Mouse (Mus musculus) G1E (cell line): ENCODE results near the gene Tacc2. TPM values are rescaled to one million over a fixed set of nuclear protein-coding genes. Genes with fewer than 3 reads are reported as not detected.

Experiments
- ATAC-seq: 2 replicates; pipeline ENCODE4 v1.8.0; 2016; ENCODE audit warnings: mild to moderate bottlenecking; ENCODE audit not compliant: insufficient number of reproducible peaks, poor library complexity, low FRiP score, severe bottlenecking; ENCODE audit errors: extremely low read depth
- DNase-seq: peaks from one replicate; pipeline ENCODE4 v3.0.0; 2012; ENCODE audit warnings: low spot score
- H3K27me3 ChIP-seq: 2 replicates; pipeline ENCODE4 v1.6.1; 2012; ENCODE audit warnings: mild to moderate bottlenecking, low read length, inconsistent platforms; ENCODE audit not compliant: insufficient read depth
- H3K36me3 ChIP-seq: replicated peaks from 2 replicates; pipeline ENCODE3; 2012; ENCODE audit warnings: mild to moderate bottlenecking, inconsistent platforms
- H3K4me1 ChIP-seq: 2 replicates; pipeline ENCODE4 v1.6.1; 2012; ENCODE audit warnings: low read depth, low read length, inconsistent platforms, mixed read lengths; ENCODE audit not compliant: insufficient read depth
- H3K4me3 ChIP-seq: 2 replicates; pipeline ENCODE4 v1.5.1; 2012; ENCODE audit warnings: low read depth, mild to moderate bottlenecking, inconsistent platforms, low read length, moderate library complexity, mixed read lengths
- H3K9me3 ChIP-seq: replicated peaks from 2 replicates; pipeline ENCODE4 v1.6.1; 2012; ENCODE audit warnings: inconsistent platforms
- CTCF ChIP-seq: IDR thresholded peaks from 2 replicates; pipeline ENCODE4 v1.5.1; 2012; ENCODE audit warnings: low read depth, low read length, inconsistent platforms, mixed read lengths
- GATA1 ChIP-seq: IDR thresholded peaks from 2 replicates; pipeline ENCODE4 v1.6.1; 2012; ENCODE audit warnings: borderline replicate concordance, low read length, inconsistent platforms, mixed read lengths
- GATA2 ChIP-seq: IDR thresholded peaks from 2 replicates; pipeline ENCODE4 v1.6.1; 2012; ENCODE audit warnings: low read depth, low read length, inconsistent platforms, borderline replicate concordance
- POLR2AphosphoS5 ChIP-seq: IDR thresholded peaks from 2 replicates; pipeline ENCODE4 v1.6.1; 2012; ENCODE audit warnings: low read depth, low read length, inconsistent platforms; ENCODE audit not compliant: insufficient replicate concordance
- TAL1 ChIP-seq: conservative IDR thresholded peaks from 2 replicates; pipeline ENCODE4 v1.6.1; 2012; ENCODE audit warnings: low read depth, low read length, inconsistent platforms, mixed read lengths
- polyA plus RNA-seq: library from polyadenylated mRNA; stranded (reverse); fragments of >175 nt; gene quantifications from 2 replicates; pipeline ENCODE4 v1.2.3, GENCODE M21; 2012
- total RNA-seq, 2 experiments: library from RNA; stranded (forward) in 1 of 2; stranded (reverse) in 1 of 2; fragments of 200-1000 nt in 1 of 2; fragments of >200 nt in 1 of 2; fragmentation: Nextera tagmentation in 1 of 2; gene quantifications; 2 replicates each; pipeline ENCODE4 v1.2.3; 2014 to 2017

The Tacc2 gene
- total and polyA plus RNA-seq, 3 experiments: 0.38 TPM; not detected in 2

DNA sequence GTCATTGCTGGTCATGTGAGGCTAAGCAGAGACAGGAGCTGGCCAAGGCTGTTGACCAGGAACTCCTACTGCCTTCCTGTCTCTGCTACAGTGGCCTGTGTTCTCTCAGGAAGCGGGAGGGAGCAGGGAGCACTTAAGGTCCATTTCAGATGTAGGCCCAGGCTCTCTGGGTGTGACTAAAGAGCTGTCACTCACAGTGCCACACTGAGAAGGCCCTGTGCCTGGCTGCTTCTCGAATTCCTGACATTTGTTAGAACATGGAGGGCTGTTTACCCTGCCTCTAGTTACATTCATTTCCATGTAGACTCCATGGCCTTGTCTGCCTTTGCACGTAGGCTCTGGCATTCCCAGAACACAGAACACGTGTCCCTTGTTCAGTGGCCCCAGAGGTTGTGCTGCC lies 93.1 kb downstream of the Tacc2 start:
- ATAC-seq (no peak), DNase-seq (no peak)
- H3K36me3 ChIP-seq: no peaks in the 10 kb centered on the region

DNA sequence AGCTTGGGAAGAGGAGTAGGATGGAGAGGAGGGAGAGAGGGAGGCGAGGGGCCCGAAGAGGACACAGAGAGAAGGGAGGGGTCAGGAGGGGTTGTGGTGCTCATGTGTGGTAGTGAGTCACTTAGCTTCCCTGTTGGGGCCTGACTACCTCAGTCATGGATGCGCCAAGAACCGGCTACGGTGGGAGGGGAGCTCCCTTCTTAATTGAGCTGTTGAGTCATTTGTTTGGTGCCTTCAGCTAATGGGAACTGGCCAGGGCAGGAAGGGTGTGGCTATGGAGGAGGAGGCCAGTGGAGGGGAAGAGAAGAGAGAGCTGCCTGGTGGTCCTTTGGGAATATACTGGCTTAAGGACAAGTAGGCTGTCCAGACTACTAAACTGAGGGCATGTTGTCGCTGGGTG lies 94.1 kb downstream of the Tacc2 start:
- ATAC-seq (no peak), DNase-seq (no peak)
- Histone ChIP-seq H3K4me1 (no peaks in the 10 kb centered on the region), H3K9me3 (peaks cover 72% of the 10 kb centered on the region), H3K36me3 (no peaks in the 10 kb centered on the region), H3K27me3 (no peaks in the 10 kb centered on the region), H3K4me3 (no peak overlapping the region)
- TF ChIP-seq CTCF (no peak), GATA1 (no peak), TAL1 (no peak), POLR2AphosphoS5 (no peak), GATA2 (no peak)

More for the DNA sequence above, 93.1 kb downstream of the Tacc2 start:
- no peak overlapping the region for H3K4me3 ChIP-seq
- TF ChIP-seq POLR2AphosphoS5 (no peak), CTCF (no peak), GATA1 (no peak), TAL1 (no peak), GATA2 (no peak)
- H3K4me1 ChIP-seq: no peaks in the 10 kb centered on the region
- H3K9me3 ChIP-seq: peaks cover 74% of the 10 kb centered on the region
- no peaks in the 10 kb centered on the region for H3K27me3 ChIP-seq

DNA sequence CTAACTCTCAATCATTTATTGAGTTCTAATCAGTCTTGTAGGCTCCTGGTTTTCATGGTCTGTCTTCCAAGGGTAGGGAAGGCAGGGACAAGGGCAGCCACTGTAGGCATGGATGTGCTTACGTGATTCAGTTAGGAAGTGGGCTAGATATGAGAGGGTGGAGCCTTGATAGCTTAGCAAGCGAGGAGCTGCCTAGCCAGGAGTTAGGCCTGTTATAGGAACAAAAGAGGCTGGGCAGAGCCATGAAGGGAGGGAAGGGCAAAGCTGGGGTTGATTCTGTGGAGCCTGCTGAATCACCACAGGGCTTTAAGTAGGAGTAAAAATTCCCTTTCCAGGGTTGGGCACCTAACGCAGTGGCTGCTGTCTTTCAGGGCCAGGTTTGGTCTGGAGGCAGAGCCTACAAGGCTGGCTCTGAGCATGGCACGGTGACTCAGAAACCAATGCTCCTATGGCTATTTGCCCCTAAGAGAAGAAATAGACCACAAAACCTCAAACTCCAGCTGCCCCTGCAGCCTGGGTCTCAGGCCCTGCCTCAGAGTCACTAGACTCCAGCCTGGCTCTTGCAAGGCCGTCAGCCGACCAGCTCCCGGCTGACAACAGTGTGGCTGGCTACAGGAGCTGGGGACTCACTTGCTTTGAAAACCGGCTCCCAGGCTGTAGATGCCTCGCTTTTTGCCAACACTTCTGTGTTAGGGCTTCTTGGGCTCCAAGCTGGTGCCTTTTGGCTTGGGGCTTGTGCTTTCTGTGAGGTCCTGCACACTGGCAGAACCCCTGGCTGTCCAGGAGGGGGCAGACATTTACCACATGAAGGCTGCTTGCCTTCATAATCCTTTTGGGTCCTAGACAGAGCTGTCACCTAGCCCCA lies 96.2 kb downstream of the Tacc2 start:
- no peaks in the 10 kb centered on the region for H3K27me3 ChIP-seq
- ATAC-seq (no peak), DNase-seq (no peak)
- H3K36me3 ChIP-seq: no peaks in the 10 kb centered on the region
- H3K9me3 ChIP-seq: peaks cover 81% of the 10 kb centered on the region
- H3K4me1 ChIP-seq: no peaks in the 10 kb centered on the region
- no peak for TF ChIP-seq GATA1
- TF ChIP-seq CTCF: no peak
- TF ChIP-seq POLR2AphosphoS5: no peak
- no peak for TF ChIP-seq TAL1
- no peak for TF ChIP-seq GATA2
- H3K4me3 ChIP-seq: no peak overlapping the region

DNA sequence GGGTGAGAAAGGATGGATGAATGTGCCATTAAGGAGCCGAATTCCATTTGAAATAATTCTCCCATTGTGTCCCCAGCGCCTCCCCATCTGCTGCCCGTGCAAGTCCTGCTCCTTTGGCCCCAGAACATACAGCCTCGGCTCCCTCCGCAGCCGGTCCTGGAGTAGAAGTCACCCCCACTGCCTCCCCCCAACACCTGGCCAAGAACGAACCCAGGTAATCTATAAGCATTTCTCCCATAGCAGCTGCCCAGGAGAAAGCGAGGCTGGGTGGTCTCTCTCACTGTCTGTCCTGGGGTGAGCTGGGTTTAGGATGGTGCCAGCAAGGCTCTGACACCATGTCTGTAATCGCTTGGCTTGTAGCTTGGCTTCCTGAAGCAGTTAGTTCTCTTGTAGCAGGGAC lies 97.3 kb downstream of the Tacc2 start:
- H3K9me3 ChIP-seq: peaks cover 77% of the 10 kb centered on the region
- no peaks in the 10 kb centered on the region for H3K36me3 ChIP-seq
- no peak for DNase-seq
- no peaks in the 10 kb centered on the region for H3K4me1 ChIP-seq
- no peak overlapping the region for H3K4me3 ChIP-seq
- TF ChIP-seq GATA2 (no peak), GATA1 (no peak), POLR2AphosphoS5 (no peak), TAL1 (no peak), CTCF (no peak)
- H3K27me3 ChIP-seq: no peaks in the 10 kb centered on the region
- ATAC-seq: no peak

DNA sequence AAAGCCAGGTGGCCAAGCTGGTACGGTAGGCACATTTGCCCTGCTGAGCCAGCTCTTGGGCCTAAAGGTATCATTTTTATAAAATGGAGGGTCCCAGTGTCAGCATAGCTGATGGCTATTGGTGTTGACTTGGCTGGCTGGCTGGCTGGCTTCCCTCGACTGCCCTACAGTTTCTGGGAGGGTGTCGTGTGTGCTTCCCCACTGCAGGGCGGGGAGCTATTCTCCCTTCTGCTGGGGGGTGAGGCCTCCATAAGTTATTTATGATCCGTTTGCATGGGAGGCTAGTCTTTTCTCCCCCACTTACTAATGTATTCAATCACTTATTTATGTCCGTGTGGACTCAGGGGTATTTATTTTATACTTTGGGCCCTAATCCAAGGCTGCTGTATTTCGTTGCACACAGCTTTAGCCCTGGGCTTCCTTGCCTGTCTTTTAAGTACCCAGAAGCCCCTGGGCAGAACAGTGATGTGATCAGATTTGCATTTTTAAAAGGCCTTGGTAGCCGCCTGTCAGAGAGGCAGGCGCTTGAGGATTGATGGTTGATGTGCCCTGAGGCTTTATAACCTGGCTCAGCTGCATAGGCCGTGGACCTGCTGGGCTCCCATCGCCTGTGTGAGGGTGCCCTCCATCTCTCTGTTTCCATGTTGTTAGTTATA lies 99.8 kb downstream of the Tacc2 start:
- TF ChIP-seq TAL1 (no peak), CTCF (no peak), GATA1 (no peak), POLR2AphosphoS5 (no peak), GATA2 (no peak)
- ATAC-seq (no peak), DNase-seq (no peak)
- H3K36me3 ChIP-seq: no peaks in the 10 kb centered on the region
- no peaks in the 10 kb centered on the region for H3K4me1 ChIP-seq
- peaks cover 76% of the 10 kb centered on the region for H3K9me3 ChIP-seq
- no peak overlapping the region for H3K4me3 ChIP-seq
- no peaks in the 10 kb centered on the region for H3K27me3 ChIP-seq

DNA sequence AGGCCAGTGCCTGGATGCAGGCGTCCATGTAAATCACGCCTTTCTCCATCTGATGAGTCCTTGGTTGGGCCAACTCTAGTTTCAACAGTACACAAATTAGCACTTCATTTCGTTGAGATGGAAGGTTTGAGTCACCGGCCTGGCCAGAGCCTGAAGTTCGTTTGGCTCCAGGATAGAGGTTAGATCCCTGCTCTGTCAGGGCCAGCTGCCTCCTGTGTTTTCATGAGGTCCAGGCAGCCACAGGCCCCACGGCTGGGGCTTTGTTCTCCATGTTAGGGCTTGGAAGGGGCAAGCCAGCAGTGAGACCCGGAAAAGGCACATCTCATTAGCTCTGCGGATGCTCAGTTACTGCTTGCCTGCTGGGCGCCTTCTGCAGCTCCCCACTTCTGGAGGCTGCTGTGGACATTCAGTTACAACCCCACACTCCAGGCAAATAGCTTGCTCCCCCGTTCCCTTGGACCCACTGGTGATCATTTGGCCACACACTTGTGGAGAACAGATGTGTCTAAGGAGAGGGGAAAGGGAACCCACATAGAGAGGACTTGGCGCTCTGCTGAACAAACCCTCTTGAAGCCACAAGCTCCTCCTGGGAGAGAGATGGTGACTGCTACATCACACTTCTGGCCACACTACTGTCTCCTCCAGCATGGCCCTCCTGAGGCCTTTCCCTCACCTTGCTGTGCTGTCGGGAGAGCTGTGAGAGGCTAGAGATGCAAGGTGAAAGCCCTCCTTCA lies 100.5 kb downstream of the Tacc2 start:
- Histone ChIP-seq H3K4me3 (no peak overlapping the region), H3K4me1 (no peaks in the 10 kb centered on the region), H3K27me3 (no peaks in the 10 kb centered on the region), H3K9me3 (peaks cover 71% of the 10 kb centered on the region), H3K36me3 (no peaks in the 10 kb centered on the region)
- DNase-seq (no peak), ATAC-seq (no peak)
- TF ChIP-seq GATA1 (no peak), CTCF (no peak), POLR2AphosphoS5 (no peak), GATA2 (no peak), TAL1 (no peak)

DNA sequence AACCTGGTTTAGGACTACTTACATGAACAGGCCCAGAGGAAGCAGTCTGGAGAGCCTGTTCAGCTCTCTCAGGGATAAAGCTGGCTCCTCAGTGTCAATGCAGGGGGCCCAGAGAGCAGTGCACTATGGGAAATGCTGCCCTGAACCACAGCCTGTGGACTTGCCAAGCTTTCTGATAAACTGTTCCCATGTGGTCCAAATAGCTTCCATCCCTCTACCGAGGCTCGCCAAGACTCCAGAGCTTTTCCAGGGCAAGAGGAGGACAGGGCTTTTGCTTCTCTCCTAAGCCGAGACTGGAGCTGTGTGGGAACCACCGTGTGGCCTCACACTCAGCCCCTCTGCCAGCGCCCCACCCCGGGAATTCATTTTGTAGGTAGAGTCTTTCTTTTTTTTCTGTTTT lies 101.2 kb downstream of the Tacc2 start:
- H3K4me1 ChIP-seq: no peaks in the 10 kb centered on the region
- ATAC-seq (no peak), DNase-seq (no peak)
- no peaks in the 10 kb centered on the region for H3K27me3 ChIP-seq
- TF ChIP-seq CTCF (no peak), TAL1 (no peak), GATA2 (no peak), POLR2AphosphoS5 (no peak), GATA1 (no peak)
- H3K36me3 ChIP-seq: no peaks in the 10 kb centered on the region
- no peak overlapping the region for H3K4me3 ChIP-seq
- H3K9me3 ChIP-seq: peaks cover 67% of the 10 kb centered on the region
